Mouse (Mus musculus) heart, postnatal 0 days (tissue): Measurements from ENCODE around the gene Iqcd. TPM values are rescaled to one million over a fixed set of nuclear protein-coding genes. Genes with fewer than 3 reads are reported as not detected.

Experiments used
- ATAC-seq: fragments of 200-750 bp; cut with Nextera tagmentation; 2 replicates; pipeline ENCODE4 v1.8.0; 2017; ENCODE audit warnings: low read depth, moderate number of reproducible peaks, moderate library complexity; ENCODE audit not compliant: insufficient read depth
- DNase-seq: peaks from one replicate; pipeline ENCODE4 v3.0.0-alpha.2; 2016; ENCODE audit warnings: low spot score
- H3K27ac ChIP-seq: fragments of 300-500 bp; sonication (generic); 2 replicates; pipeline ENCODE4 v1.5.1; 2014; ENCODE audit warnings: low read depth, mild to moderate bottlenecking
- H3K27me3 ChIP-seq: fragments of 300-500 bp; sonication (generic); 2 replicates; pipeline ENCODE4 v1.6.1; 2014; ENCODE audit warnings: low read length, mixed read lengths; ENCODE audit not compliant: control insufficient read depth, insufficient read depth
- H3K36me3 ChIP-seq: fragments of 300-500 bp; sonication (generic); replicated peaks from 2 replicates; pipeline ENCODE4 v1.6.1; 2014; ENCODE audit warnings: low read length, mixed read lengths; ENCODE audit not compliant: control insufficient read depth, insufficient read depth
- H3K4me1 ChIP-seq: fragments of 300-500 bp; sonication (generic); 2 replicates; pipeline ENCODE4 v1.6.1; 2014; ENCODE audit warnings: antibody characterized with exemption; ENCODE audit not compliant: control insufficient read depth, insufficient read depth
- H3K4me2 ChIP-seq: fragments of 300-500 bp; sonication (generic); 2 replicates; pipeline ENCODE4 v1.6.1; 2014; ENCODE audit warnings: low read depth, mild to moderate bottlenecking, low read length, moderate library complexity
- H3K4me3 ChIP-seq: fragments of 300-500 bp; sonication (generic); 2 replicates; pipeline ENCODE4 v1.5.1; 2014; ENCODE audit warnings: low read depth, low read length
- H3K9ac ChIP-seq: fragments of 300-500 bp; sonication (generic); replicated peaks from 2 replicates; pipeline ENCODE4 v1.6.1; 2014; ENCODE audit warnings: low read depth, low read length, mixed read lengths
- H3K9me3 ChIP-seq: fragments of 300-500 bp; sonication (generic); replicated peaks from 2 replicates; pipeline ENCODE4 v1.6.1; 2016; ENCODE audit warnings: low read length; ENCODE audit not compliant: control insufficient read depth
- CTCF ChIP-seq: IDR thresholded peaks from 2 replicates; pipeline ENCODE4 v1.5.1; 2016; ENCODE audit warnings: antibody characterized with exemption, control low read depth, low read depth
- EP300 ChIP-seq: IDR thresholded peaks from 2 replicates; pipeline ENCODE4 v1.6.1; 2016; ENCODE audit warnings: antibody characterized with exemption, low read depth
- WGBS: fragments of 180-500 bp; shearing (Covaris S2); extraction: QIAGEN DNeasy Blood & Tissue Kit; methylation state at CpG from one replicate; pipeline ENCODE4 v1.1.7; 2014; 5-methylcytosine and 5-hydroxymethylcytosine counted together
- polyA plus RNA-seq: library from polyadenylated mRNA; unstranded; fragments of >200 nt; fragmentation: Nextera tagmentation; extraction: Ambion mirVana; gene quantifications from 2 replicates; pipeline ENCODE4 v1.2.1, GENCODE M21; 2015
- total RNA-seq: library from RNA; depleted of rRNA; stranded (reverse); fragments of >200 nt; gene quantifications from 2 replicates; pipeline ENCODE4 v1.2.3, GENCODE M21; 2014; ENCODE audit warnings: low replicate concordance

The Iqcd gene
- total and polyA plus RNA-seq, 2 experiments from 2014 or later, result 0.18 TPM; not detected in 1

- H3K4me2 ChIP-seq, result no peak overlapping the region
- peaks cover 13% of the 10 kb centered on the region for H3K4me1 ChIP-seq
- no peak for ATAC-seq
- no peak overlapping the region for H3K4me3 ChIP-seq
- DNase-seq, result no peak
- no peaks in the 10 kb centered on the region for H3K36me3 ChIP-seq
- TF ChIP-seq CTCF, result no peak
- TF ChIP-seq EP300, result no peak
- peaks cover 15% of the 10 kb centered on the region for H3K27me3 ChIP-seq
- no peak overlapping the region for H3K9ac ChIP-seq
- 38% methylated on average over 3 of the region's 3 CpGs for WGBS
- no peaks in the 10 kb centered on the region for H3K9me3 ChIP-seq
- no peak overlapping the region for H3K27ac ChIP-seq
Measured at GRCm38 (mm10) chr5:120644227-120644626, 55.4 kb downstream of the Iqcd start.

GRCm38 (mm10) chr5:120645851-120646250 is 57.0 kb downstream of the Iqcd start:
- H3K27ac ChIP-seq, result no peak overlapping the region
- DNase-seq (no peak), ATAC-seq (no peak)
- no peaks in the 10 kb centered on the region for H3K9me3 ChIP-seq
- H3K4me3 ChIP-seq, result no peak overlapping the region
- H3K4me1 ChIP-seq, result peaks cover 13% of the 10 kb centered on the region
- TF ChIP-seq EP300, result no peak
- TF ChIP-seq CTCF, result no peak
- WGBS, result 38% methylated on average over 6 of the region's 6 CpGs
- H3K9ac ChIP-seq, result no peak overlapping the region
- no peak overlapping the region for H3K4me2 ChIP-seq
- H3K36me3 ChIP-seq, result no peaks in the 10 kb centered on the region
- H3K27me3 ChIP-seq, result peaks cover 27% of the 10 kb centered on the region

GRCm38 (mm10) chr5:120647361-120647760 is 58.5 kb downstream of the Iqcd start:
- H3K4me1 ChIP-seq, result peaks cover 13% of the 10 kb centered on the region
- TF ChIP-seq EP300, result no peak
- TF ChIP-seq CTCF, result no peak
- ATAC-seq (no peak), DNase-seq (no peak)
- no peak overlapping the region for H3K4me3 ChIP-seq
- no peak overlapping the region for H3K27ac ChIP-seq
- no peak overlapping the region for H3K9ac ChIP-seq
- peaks cover 27% of the 10 kb centered on the region for H3K27me3 ChIP-seq
- H3K9me3 ChIP-seq, result no peaks in the 10 kb centered on the region
- WGBS, result 68% methylated on average over 4 of the region's 4 CpGs
- H3K4me2 ChIP-seq, result no peak overlapping the region
- H3K36me3 ChIP-seq, result no peaks in the 10 kb centered on the region

GRCm38 (mm10) chr5:120647814-120648491 is 59.1 kb downstream of the Iqcd start:
- TF ChIP-seq CTCF (no peak), EP300 (no peak)
- Histone ChIP-seq H3K9me3 (no peaks in the 10 kb centered on the region), H3K4me1 (peaks cover 13% of the 10 kb centered on the region), H3K4me3 (no peak overlapping the region), H3K9ac (no peak overlapping the region), H3K4me2 (peak overlapping the region; percentile 58), H3K27ac (no peak overlapping the region), H3K36me3 (no peaks in the 10 kb centered on the region), H3K27me3 (peaks cover 27% of the 10 kb centered on the region)
- WGBS, result 22% methylated on average over 12 of the region's 12 CpGs
- no peak for ATAC-seq
- DNase-seq, result no peak

- Histone ChIP-seq H3K27ac (no peak within 1 kb of the TSS), H3K27me3 (peaks cover 27% of the 10 kb centered on the region), H3K9me3 (no peaks in the 10 kb centered on the region), H3K4me3 (peak within 1 kb of the TSS; percentile 36), H3K4me1 (peaks cover 8% of the 10 kb centered on the region; the same call in 1 of the 2 replicates), H3K9ac (no peak within 1 kb of the TSS), H3K36me3 (no peaks in the 10 kb centered on the region), H3K4me2 (peak within 1 kb of the TSS; percentile 58)
- no peak for TF ChIP-seq EP300
- TF ChIP-seq CTCF, result peak; percentile 25
- ATAC-seq (peak; percentile 43), DNase-seq (peak; percentile 11)
- under 1% methylated on average over 47 of the region's 53 CpGs for WGBS
Measured at GRCm38 (mm10) chr5:120648569-120649373, 60.0 kb downstream of the Iqcd start, which contains the start of gene Rasal1. TSS of gene Rasal1 (plus strand) at chr5:120648812.
